Mouse (Mus musculus): ENCODE data around the gene Car9. TPM values are rescaled to one million over a fixed set of nuclear protein-coding genes. Genes with fewer than 3 reads are reported as not detected.

Car9 gene
- polyA plus RNA-seq, 2 experiments, result 1.0 to 4.9 TPM

DNA sequence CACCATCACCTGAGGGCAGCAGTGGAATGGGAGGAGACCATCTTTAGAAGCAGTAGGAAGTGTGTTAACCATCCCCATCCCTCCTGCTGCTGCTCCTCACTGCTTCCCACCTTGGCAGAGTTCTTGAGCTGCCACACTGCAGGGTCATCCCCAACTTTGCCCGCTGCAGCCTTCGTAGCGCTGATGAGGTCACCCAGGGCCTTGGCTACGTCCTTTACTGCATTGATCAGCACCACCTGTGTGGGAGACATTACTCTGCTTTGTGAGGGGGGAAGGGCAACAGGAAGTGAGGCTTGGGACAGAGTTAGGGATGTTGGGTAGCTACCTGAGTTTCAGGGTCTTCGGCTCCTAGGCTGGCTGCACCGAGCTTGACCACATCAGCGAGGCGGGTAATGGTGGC is 28.9 kb downstream of the Car9 start:
- Histone ChIP-seq H3K4me1 (ENCODE audit: control insufficient read depth, insufficient read depth, low read length) (no peaks in the 10 kb centered on the region), H3K27ac (replicated peaks; ENCODE audit: low read depth, low read length) (no peak overlapping the region)
- 96% methylated on average over 8 of the region's 8 CpGs for WGBS

DNA sequence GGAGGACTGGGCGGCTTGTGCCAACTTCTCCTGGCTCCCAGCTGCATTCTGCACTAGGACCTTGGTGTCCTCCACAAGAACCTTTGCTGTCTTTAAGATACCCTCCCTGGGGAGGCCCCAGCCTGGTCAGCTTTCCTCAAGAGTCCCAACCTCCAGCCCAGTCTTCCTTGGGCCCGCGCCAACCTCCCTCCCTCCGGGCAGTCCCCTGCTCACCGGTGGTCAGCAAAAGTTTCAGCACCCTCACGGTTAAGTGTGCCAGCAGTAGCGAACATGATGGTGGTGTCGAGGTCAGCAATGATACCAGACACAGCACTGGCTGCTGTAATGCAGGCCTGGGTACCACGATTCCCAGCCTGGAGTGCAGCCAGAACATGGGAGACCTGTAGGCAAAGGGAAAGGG is 29.3 kb downstream of the Car9 start:
- no peak overlapping the region for H3K27ac ChIP-seq (replicated peaks; ENCODE audit: low read depth, low read length)
- TF ChIP-seq POLR2A (IDR thresholded peaks at IDR 0.05; ENCODE audit: borderline replicate concordance, extremely low read depth, insufficient read depth, insufficient read length), result no peak
- no peak overlapping the region for H3K9ac ChIP-seq (ENCODE audit: low read depth, low read length, severe bottlenecking)
- ATAC-seq (ENCODE audit: low FRiP score, low read depth) (no peak), DNase-seq (ENCODE audit: low spot score) (no peak)
- no peaks in the 10 kb centered on the region for H3K27me3 ChIP-seq (ENCODE audit: control insufficient read depth, insufficient read depth, low read length)
- no peak overlapping the region for H3K4me2 ChIP-seq (replicated peaks; ENCODE audit: low read depth, low read length, severe bottlenecking)
- no peak overlapping the region for H3K4me3 ChIP-seq (replicated peaks; ENCODE audit: low read length)
- no peaks in the 10 kb centered on the region for H3K4me1 ChIP-seq (ENCODE audit: control insufficient read depth, insufficient read depth, low read length)
- WGBS, result 94% methylated on average over 9 of the region's 9 CpGs
- no peaks in the 10 kb centered on the region for H3K9me3 ChIP-seq (ENCODE audit: control insufficient read depth, low read length)
- H3K36me3 ChIP-seq (ENCODE audit: control insufficient read depth, insufficient read depth, low read length), result peaks cover 100% of the 10 kb centered on the region

More for the DNA sequence above, 28.9 kb downstream of the Car9 start:
- no peak overlapping the region for H3K4me2 ChIP-seq (replicated peaks; ENCODE audit: low read depth, low read length, severe bottlenecking)
- no peak for ATAC-seq (ENCODE audit: low FRiP score, low read depth)
- peaks cover 100% of the 10 kb centered on the region for H3K36me3 ChIP-seq (ENCODE audit: control insufficient read depth, insufficient read depth, low read length)
- H3K4me3 ChIP-seq (replicated peaks; ENCODE audit: low read length), result no peak overlapping the region
- H3K9me3 ChIP-seq (ENCODE audit: control insufficient read depth, low read length), result no peaks in the 10 kb centered on the region
- no peaks in the 10 kb centered on the region for H3K27me3 ChIP-seq (ENCODE audit: control insufficient read depth, insufficient read depth, low read length)
- DNase-seq (ENCODE audit: low spot score), result no peak
- TF ChIP-seq POLR2A (IDR thresholded peaks at IDR 0.05; ENCODE audit: borderline replicate concordance, extremely low read depth, insufficient read depth, insufficient read length), result no peak
- no peak overlapping the region for H3K9ac ChIP-seq (ENCODE audit: low read depth, low read length, severe bottlenecking)

DNA sequence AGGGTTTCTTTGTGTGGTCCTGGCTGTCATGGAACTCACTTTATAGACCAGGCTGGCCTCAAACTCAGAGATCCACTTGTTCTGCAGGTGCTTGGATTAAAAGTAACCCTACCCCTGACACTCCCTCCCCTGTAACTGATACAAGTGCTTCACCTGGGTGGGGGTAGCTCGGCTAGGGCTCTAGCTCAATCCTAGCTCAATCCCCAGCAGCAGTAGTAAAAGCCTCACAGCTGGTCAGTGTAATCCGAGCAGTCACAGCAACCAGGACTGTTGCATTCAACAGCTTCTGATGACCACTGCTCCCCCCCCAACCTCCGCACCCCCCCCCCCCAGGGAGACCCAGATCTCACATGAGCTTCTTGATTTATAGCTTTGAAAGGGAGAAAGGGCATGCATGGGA is 35.3 kb downstream of the Car9 start:
- H3K27ac ChIP-seq (replicated peaks; ENCODE audit: low read depth, low read length), result no peak overlapping the region
- H3K4me3 ChIP-seq (replicated peaks; ENCODE audit: low read length), result no peak overlapping the region
- H3K4me1 ChIP-seq (ENCODE audit: control insufficient read depth, insufficient read depth, low read length), result no peaks in the 10 kb centered on the region
- ATAC-seq (ENCODE audit: low FRiP score, low read depth) (no peak), DNase-seq (ENCODE audit: low spot score) (no peak)
- H3K9ac ChIP-seq (ENCODE audit: low read depth, low read length, severe bottlenecking), result no peak overlapping the region
- no peak overlapping the region for H3K4me2 ChIP-seq (replicated peaks; ENCODE audit: low read depth, low read length, severe bottlenecking)
- no peak for TF ChIP-seq POLR2A (IDR thresholded peaks at IDR 0.05; ENCODE audit: borderline replicate concordance, extremely low read depth, insufficient read depth, insufficient read length)
- 61% methylated on average over 3 of the region's 3 CpGs for WGBS
- H3K36me3 ChIP-seq (ENCODE audit: control insufficient read depth, insufficient read depth, low read length), result peaks cover 95% of the 10 kb centered on the region
- no peaks in the 10 kb centered on the region for H3K27me3 ChIP-seq (ENCODE audit: control insufficient read depth, insufficient read depth, low read length)
- no peaks in the 10 kb centered on the region for H3K9me3 ChIP-seq (ENCODE audit: control insufficient read depth, low read length)

DNA sequence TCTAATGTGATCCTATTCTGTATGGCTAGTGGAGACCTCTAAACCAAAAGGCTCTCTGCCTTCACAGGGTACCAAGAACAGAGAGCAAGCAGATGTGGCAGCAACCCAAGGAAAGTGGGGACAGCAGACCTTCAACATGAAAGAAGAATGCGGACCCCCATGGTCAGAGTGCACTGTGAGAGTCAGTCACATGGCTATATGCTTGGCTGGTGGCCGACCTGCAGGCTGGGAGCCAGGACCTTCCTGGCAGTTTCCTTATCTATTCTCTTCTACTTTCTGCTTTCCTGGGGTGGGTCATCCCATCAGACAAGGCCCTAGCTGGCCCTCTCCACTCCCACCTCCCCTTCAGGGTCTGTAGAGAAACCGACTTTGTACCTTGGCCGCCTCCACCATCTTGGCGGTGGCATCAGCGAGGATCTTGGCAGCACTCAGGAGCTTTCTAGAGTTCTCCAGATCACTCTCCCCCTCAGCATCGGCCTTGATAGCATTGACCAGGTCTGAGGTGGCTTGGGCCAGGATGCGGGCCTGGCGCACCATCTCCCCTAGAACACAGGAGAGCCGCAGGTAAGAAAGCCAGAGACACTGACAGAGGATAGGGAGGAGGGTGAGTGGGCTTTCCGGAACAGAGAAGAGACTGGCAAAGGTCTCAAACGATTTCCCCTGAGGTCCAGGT is 39.7 kb downstream of the Car9 start:
- no peak overlapping the region for H3K4me2 ChIP-seq (replicated peaks; ENCODE audit: low read depth, low read length, severe bottlenecking)

DNA sequence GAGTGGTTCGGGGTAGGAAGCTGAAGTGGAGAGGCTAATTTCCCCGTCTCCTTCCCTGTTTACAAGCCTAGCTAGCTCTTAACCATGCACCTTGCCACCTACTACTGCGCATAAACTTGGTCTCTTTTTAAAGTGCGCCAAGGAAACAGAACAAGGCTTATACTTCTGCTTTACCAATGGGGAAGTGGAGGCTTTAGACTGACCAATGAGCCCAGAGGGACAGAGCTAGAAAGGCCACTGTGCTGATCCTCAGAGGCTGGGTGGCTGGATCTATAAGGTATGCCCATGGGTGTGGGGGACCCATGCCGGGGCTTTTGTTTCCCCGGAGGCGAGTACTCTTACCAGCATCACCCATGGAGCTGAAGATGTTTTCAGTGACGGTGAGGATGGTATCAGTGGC is 40.4 kb downstream of the Car9 start:
- ATAC-seq (ENCODE audit: low FRiP score, low read depth) (no peak), DNase-seq (ENCODE audit: low spot score) (no peak)
- TF ChIP-seq POLR2A (IDR thresholded peaks at IDR 0.05; ENCODE audit: borderline replicate concordance, extremely low read depth, insufficient read depth, insufficient read length), result no peak
- Histone ChIP-seq H3K9me3 (ENCODE audit: control insufficient read depth, low read length) (no peaks in the 10 kb centered on the region), H3K4me3 (replicated peaks; ENCODE audit: low read length) (no peak overlapping the region), H3K9ac (ENCODE audit: low read depth, low read length, severe bottlenecking) (no peak overlapping the region), H3K27me3 (ENCODE audit: control insufficient read depth, insufficient read depth, low read length) (no peaks in the 10 kb centered on the region), H3K36me3 (ENCODE audit: control insufficient read depth, insufficient read depth, low read length) (peaks cover 100% of the 10 kb centered on the region), H3K4me1 (ENCODE audit: control insufficient read depth, insufficient read depth, low read length) (no peaks in the 10 kb centered on the region), H3K27ac (replicated peaks; ENCODE audit: low read depth, low read length) (no peak overlapping the region), H3K4me2 (replicated peaks; ENCODE audit: low read depth, low read length, severe bottlenecking) (no peak overlapping the region)
- WGBS, result 94% methylated on average over 8 of the region's 8 CpGs

More for the DNA sequence above, 39.7 kb downstream of the Car9 start:
- H3K4me1 ChIP-seq (ENCODE audit: control insufficient read depth, insufficient read depth, low read length), result no peaks in the 10 kb centered on the region
- ATAC-seq (ENCODE audit: low FRiP score, low read depth), result no peak
- H3K27me3 ChIP-seq (ENCODE audit: control insufficient read depth, insufficient read depth, low read length), result no peaks in the 10 kb centered on the region
- 93% methylated on average over 11 of the region's 12 CpGs for WGBS
- TF ChIP-seq POLR2A (IDR thresholded peaks at IDR 0.05; ENCODE audit: borderline replicate concordance, extremely low read depth, insufficient read depth, insufficient read length), result no peak
- H3K4me3 ChIP-seq (replicated peaks; ENCODE audit: low read length), result no peak overlapping the region
- DNase-seq (ENCODE audit: low spot score), result no peak
- no peak overlapping the region for H3K9ac ChIP-seq (ENCODE audit: low read depth, low read length, severe bottlenecking)
- peaks cover 100% of the 10 kb centered on the region for H3K36me3 ChIP-seq (ENCODE audit: control insufficient read depth, insufficient read depth, low read length)
- no peaks in the 10 kb centered on the region for H3K9me3 ChIP-seq (ENCODE audit: control insufficient read depth, low read length)
- no peak overlapping the region for H3K27ac ChIP-seq (replicated peaks; ENCODE audit: low read depth, low read length)
